Mouse (Mus musculus) gastrocnemius, postnatal 25 days (tissue): ENCODE data around the gene Slc6a21. TPM values are rescaled to one million over a fixed set of nuclear protein-coding genes. Genes with fewer than 3 reads are reported as not detected.

Experiments used
- DNase-seq: peaks from one replicate; pipeline ENCODE4 v3.0.0; 2022
- total RNA-seq, 2 experiments: library from RNA; stranded (reverse); gene quantifications; 1 replicate in 1 of 2; 2 replicates in 1 of 2; pipeline ENCODE4 v1.2.3; 2021

The Slc6a21 gene
- total RNA-seq, 2 experiments from 2014 or later = not detected

GRCm38 (mm10) chr7:45315182-45315701, 37.9 kb downstream of the Slc6a21 start:
- no peak for DNase-seq

- no peak for DNase-seq
These were observed 39.2 kb downstream of the Slc6a21 start for GRCm38 (mm10) chr7:45316536-45316935.

GRCm38 (mm10) chr7:45322245-45322644, 44.9 kb downstream of the Slc6a21 start:
- DNase-seq = no peak

GRCm38 (mm10) chr7:45323069-45323468, 45.8 kb downstream of the Slc6a21 start:
- no peak for DNase-seq

- DNase-seq = no peak
These were observed 48.5 kb downstream of the Slc6a21 start for GRCm38 (mm10) chr7:45325800-45326199.

GRCm38 (mm10) chr7:45328841-45329475, 51.6 kb downstream of the Slc6a21 start:
- no peak for DNase-seq

GRCm38 (mm10) chr7:45331502-45331901, 54.2 kb downstream of the Slc6a21 start:
- DNase-seq = no peak

GRCm38 (mm10) chr7:45332685-45333425, 55.5 kb downstream of the Slc6a21 start:
- peak; percentile 57 for DNase-seq

- DNase-seq = peak; percentile 91
These were observed 56.2 kb downstream of the Slc6a21 start, which contains the start of gene Trpm4 for GRCm38 (mm10) chr7:45333431-45333982. TSS of gene Trpm4 (minus strand) at chr7:45333780.

GRCm38 (mm10) chr7:45334605-45335004, 57.3 kb downstream of the Slc6a21 start:
- peak; percentile 86 for DNase-seq

GRCm38 (mm10) chr7:45335056-45335455, 57.7 kb downstream of the Slc6a21 start, which contains the start of gene Hrc:
TSS of gene Hrc (plus strand) at chr7:45335290.
- DNase-seq = peak; percentile 78

GRCm38 (mm10) chr7:45336319-45336718, 59.0 kb downstream of the Slc6a21 start:
- DNase-seq = no peak

- no peak for DNase-seq
These were observed 60.2 kb downstream of the Slc6a21 start for GRCm38 (mm10) chr7:45337469-45337868.

GRCm38 (mm10) chr7:45338161-45338911, 61.0 kb downstream of the Slc6a21 start:
- peak; percentile 45 for DNase-seq

Other genes with a start within 250 kb of the Slc6a21 start
- 10 to 100 TPM; 14.1 to 16.1 TPM for gene Prr12, start 224.6 kb upstream of the Slc6a21 start, total RNA-seq
- gene Nosip, start 215.1 kb upstream of the Slc6a21 start, total RNA-seq = 10 to 100 TPM; 30.8 to 31.6 TPM
- 1 to 10 TPM; 6.9 to 9.1 TPM for gene Prrg2, start 214.8 kb upstream of the Slc6a21 start, total RNA-seq
- gene Rcn3, start 185.3 kb upstream of the Slc6a21 start, total RNA-seq = 10 to 100 TPM; 24.0 to 32.8 TPM
- 10 to 100 TPM; 40.3 to 54.5 TPM for gene Fcgrt, start 173.7 kb upstream of the Slc6a21 start, total RNA-seq
- gene Rps11, start 153.1 kb upstream of the Slc6a21 start, total RNA-seq = 100 to 1,000 TPM; 413 to 448 TPM
- 100 to 1,000 TPM; 520 to 561 TPM for gene Rpl13a, start 148.8 kb upstream of the Slc6a21 start, total RNA-seq
- gene Gm45713, start 141.3 kb upstream of the Slc6a21 start, total RNA-seq = not detected
- 1 to 10 TPM; 4.2 TPM for gene Flt3l, start 141.1 kb upstream of the Slc6a21 start, total RNA-seq
- gene Pih1d1, start 123.2 kb upstream of the Slc6a21 start, total RNA-seq = 10 to 100 TPM; 32.0 to 38.1 TPM
- 10 to 100 TPM; 15.6 to 15.9 TPM for gene Aldh16a1, start 122.9 kb upstream of the Slc6a21 start, total RNA-seq
- 1 to 10 TPM; 1.1 to 2.5 TPM for gene Slc17a7, start 113.6 kb upstream of the Slc6a21 start, total RNA-seq
- gene Gfy, start 97.9 kb upstream of the Slc6a21 start, total RNA-seq = not detected
- not detected for gene Pth2, start 96.5 kb upstream of the Slc6a21 start, total RNA-seq
- under 1 TPM; 0.19 to 0.23 TPM for gene Ccdc155, start 72.6 kb upstream of the Slc6a21 start, total RNA-seq
- gene Dkkl1, start 65.4 kb upstream of the Slc6a21 start, total RNA-seq = not detected
- 1 to 10 TPM; 2.5 to 2.8 TPM for gene Tead2, start 61.8 kb upstream of the Slc6a21 start, total RNA-seq
- 1 to 10 TPM; 1.3 to 2.0 TPM for gene Cd37, start 38.4 kb upstream of the Slc6a21 start, total RNA-seq
- gene Slc6a16, start 36.4 kb upstream of the Slc6a21 start, total RNA-seq = not detected
- gene Trpm4, start 56.3 kb downstream of the Slc6a21 start, total RNA-seq = 10 to 100 TPM; 17.0 to 18.3 TPM
- 100 to 1,000 TPM; 812 to 910 TPM for gene Hrc, start 57.8 kb downstream of the Slc6a21 start, total RNA-seq
- gene Ppfia3, start 89.5 kb downstream of the Slc6a21 start, total RNA-seq = under 1 TPM; 0.18 to 0.38 TPM
- gene Lin7b, start 93.1 kb downstream of the Slc6a21 start, total RNA-seq = under 1 TPM in 1 of 2 experiments, not detected in 1; 0.67 TPM
- 10 to 100 TPM; 76.1 to 78.0 TPM for gene Snrnp70, start 118.2 kb downstream of the Slc6a21 start, total RNA-seq
- 100 to 1,000 TPM in 1 of 2 experiments, 10 to 100 TPM in 1; 73.7 to 107 TPM for gene Kcna7, start 128.1 kb downstream of the Slc6a21 start, total RNA-seq
- gene Ntf5, start 136.2 kb downstream of the Slc6a21 start, total RNA-seq = 1 to 10 TPM; 3.9 to 6.6 TPM
- 1 to 10 TPM in 1 of 2 experiments, not detected in 1; 1.6 TPM for gene Lhb, start 143.3 kb downstream of the Slc6a21 start, total RNA-seq
- gene Gys1, start 157.3 kb downstream of the Slc6a21 start, total RNA-seq = 100 to 1,000 TPM; 243 to 327 TPM
- gene Ruvbl2, start 160.6 kb downstream of the Slc6a21 start, total RNA-seq = 10 to 100 TPM; 23.3 to 23.8 TPM
- 100 to 1,000 TPM; 125 to 149 TPM for gene Ftl1, start 182.4 kb downstream of the Slc6a21 start, total RNA-seq
- 10 to 100 TPM; 15.6 to 16.9 TPM for gene Bax, start 189.4 kb downstream of the Slc6a21 start, total RNA-seq
- not detected for gene Tulp2, start 204.4 kb downstream of the Slc6a21 start, total RNA-seq
- 1 to 10 TPM; 4.3 to 10.0 TPM for gene Gm45808, start 209.3 kb downstream of the Slc6a21 start, total RNA-seq
- gene Dhdh, start 211.3 kb downstream of the Slc6a21 start, total RNA-seq = 10 to 100 TPM; 12.3 to 12.6 TPM
- 10 to 100 TPM; 60.8 to 73.2 TPM for gene Nucb1, start 232.9 kb downstream of the Slc6a21 start, total RNA-seq
- gene Ppp1r15a, start 248.8 kb downstream of the Slc6a21 start, total RNA-seq = 10 to 100 TPM; 13.8 to 19.2 TPM
- gene Plekha4, start 248.8 kb downstream of the Slc6a21 start, total RNA-seq = 1 to 10 TPM; 7.5 to 8.5 TPM